Mouse (Mus musculus) CH12.LX (cell line): ENCODE data around the gene Gm20388.

Experiments used
- CHD1 ChIP-seq: IDR thresholded peaks from 2 replicates; pipeline ENCODE4 v1.6.1; 2012; ENCODE audit warnings: low read depth, low read length, improper control_type of control experiment, inconsistent platforms
- CTCF ChIP-seq, 2 experiments: IDR thresholded peaks in 1 of 2; conservative IDR thresholded peaks in 1 of 2; 2 replicates each; pipeline ENCODE4 v1.5.1; 2011 to 2012; ENCODE audit warnings: low read depth in 2 of 2, low read length in 2 of 2, improper control_type of control experiment in 1 of 2, inconsistent platforms in 1 of 2, mild to moderate bottlenecking in 1 of 2, moderate library complexity in 1 of 2
- EP300 ChIP-seq: IDR thresholded peaks from 2 replicates; pipeline ENCODE4 v1.6.1; 2011; ENCODE audit warnings: low read length, improper control_type of control experiment
- JUN ChIP-seq: IDR thresholded peaks from 2 replicates; pipeline ENCODE4 v1.6.1; 2011; ENCODE audit warnings: low read depth, mild to moderate bottlenecking, low read length, improper control_type of control experiment, moderate library complexity; ENCODE audit not compliant: insufficient read depth
- KAT2A ChIP-seq: IDR thresholded peaks from 2 replicates; pipeline ENCODE4 v1.6.1; 2012; ENCODE audit warnings: low read length, improper control_type of control experiment, inconsistent platforms; ENCODE audit not compliant: insufficient replicate concordance
- MAZ ChIP-seq: IDR thresholded peaks from 2 replicates; pipeline ENCODE4 v1.6.1; 2012; ENCODE audit warnings: low read depth, mild to moderate bottlenecking, inconsistent platforms, low read length, improper control_type of control experiment, moderate library complexity
- NELFE ChIP-seq: IDR thresholded peaks from 2 replicates; pipeline ENCODE4 v1.6.1; 2011; ENCODE audit warnings: low read depth, low read length, improper control_type of control experiment
- POLR2A ChIP-seq: IDR thresholded peaks from 2 replicates; pipeline ENCODE4 v1.6.1; 2011; ENCODE audit warnings: low read depth, mild to moderate bottlenecking, improper control_type of control experiment, low read length
- TCF12 ChIP-seq: IDR thresholded peaks from 2 replicates; pipeline ENCODE4 v1.6.1; 2014; ENCODE audit warnings: low read depth, mild to moderate bottlenecking, inconsistent platforms, low read length, improper control_type of control experiment
- ZNF384 ChIP-seq: IDR thresholded peaks from 2 replicates; pipeline ENCODE4 v1.6.1; 2012; ENCODE audit warnings: low read depth, low read length, improper control_type of control experiment, inconsistent platforms

GRCm38 (mm10) chr8:122259351-122259750, 2348.7 kb downstream of the Gm20388 start:
- TF ChIP-seq MAZ (0 out of 2 replicates have a peak, but pooled peaks have one; percentile 22), JUN (no peak), CTCF (conservative IDR thresholded peaks at IDR 0.05 in 1 of 2, IDR thresholded peaks at IDR 0.05 in 1 of 2; ENCODE audit: low read depth in 2 of 2, low read length in 2 of 2) (peak; percentile 93 to 100), TCF12 (peak; percentile 17; the same call in 1 of the 2 replicates), POLR2A (no peak), ZNF384 (no peak), KAT2A (no peak), CHD1 (no peak), NELFE (no peak; the same call in 1 of the 2 replicates), EP300 (no peak)
